Mouse (Mus musculus): ENCODE measurements at regions not wholly inside any gene's neighbourhood (a gene's known extent, or its start where the extent isn't known, plus 50 kb on each side); places are given as distances from the start of the nearest gene placed in this dataset.
"Not testable (repeated sequence)": the region's sequence is repeated elsewhere in the genome, so short reads cannot be mapped to it uniquely, and the experiment has no call there.

GRCm38 (mm10) chr9:115414190-115414589 is 104.0 kb upstream of the Stt3b start:
- DNase-seq (ENCODE audit: extremely low read depth, low read depth, low spot score), result no peak

DNA sequence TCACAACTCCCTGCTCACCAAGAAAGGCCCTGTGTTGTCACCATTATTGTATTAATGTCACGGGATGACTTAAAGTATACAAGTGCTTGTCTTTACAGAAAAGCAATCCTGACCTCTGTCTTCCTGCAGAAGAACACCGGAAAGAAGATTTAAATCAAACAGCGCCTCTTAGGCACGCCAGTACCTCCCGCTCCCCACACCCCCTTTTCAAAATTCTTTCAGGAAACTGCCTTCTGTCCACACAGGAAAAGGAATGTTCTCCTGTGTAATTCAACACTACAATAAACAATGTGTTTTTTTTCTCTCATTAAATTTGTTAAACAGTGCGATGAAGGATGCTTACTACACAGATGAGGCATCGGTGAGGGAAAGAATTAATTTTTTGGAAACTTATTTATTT is 112.6 kb upstream of the Stt3b start:
- DNase-seq (ENCODE audit: extremely low read depth, low read depth, low spot score), result no peak

GRCm38 (mm10) chr9:115426682-115427081 is 116.5 kb upstream of the Stt3b start:
- DNase-seq (ENCODE audit: extremely low read depth, low read depth, low spot score), result no peak

DNA sequence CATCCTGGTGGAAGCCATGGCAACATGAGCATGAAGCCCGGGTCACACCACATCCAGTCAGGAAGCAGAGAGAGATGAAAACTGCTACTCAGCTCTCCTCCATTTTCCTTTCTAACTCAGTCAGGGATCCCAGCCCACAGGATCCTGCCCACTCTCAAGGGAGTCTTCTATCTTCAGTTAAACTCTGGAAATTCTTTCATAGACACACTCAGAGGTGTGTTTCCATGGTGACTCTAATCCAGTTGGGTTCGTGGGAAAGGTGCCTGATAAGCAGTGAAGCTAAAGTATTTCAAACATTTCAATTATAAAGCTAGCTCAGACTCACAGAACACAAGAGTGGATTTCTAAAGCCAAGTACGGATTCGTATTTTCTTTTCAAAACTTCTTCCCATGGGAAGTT is 120.0 kb upstream of the Stt3b start:
- no peak for DNase-seq (ENCODE audit: extremely low read depth, low read depth, low spot score)

DNA sequence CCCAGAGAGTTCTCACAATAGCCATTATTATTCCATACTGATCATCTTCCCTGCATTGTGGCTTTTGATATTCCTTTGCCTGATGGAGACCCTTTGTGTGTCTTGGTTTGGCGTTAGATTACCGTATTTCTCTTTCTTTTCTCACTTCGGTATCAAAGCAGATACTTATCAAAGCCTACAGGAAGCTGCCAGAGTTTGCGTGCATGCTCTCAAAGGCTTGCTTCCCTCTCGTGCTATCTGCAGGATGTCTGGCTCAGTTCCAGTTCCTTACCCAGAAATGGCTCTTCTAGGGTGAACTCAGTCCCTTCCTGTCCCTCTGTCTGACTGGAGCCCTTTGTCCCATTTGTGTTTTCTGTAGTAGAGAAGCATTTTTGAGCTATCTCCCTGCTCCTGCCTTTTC is 124.5 kb upstream of the Stt3b start:
- DNase-seq (ENCODE audit: extremely low read depth, low read depth, low spot score), result no peak

DNA sequence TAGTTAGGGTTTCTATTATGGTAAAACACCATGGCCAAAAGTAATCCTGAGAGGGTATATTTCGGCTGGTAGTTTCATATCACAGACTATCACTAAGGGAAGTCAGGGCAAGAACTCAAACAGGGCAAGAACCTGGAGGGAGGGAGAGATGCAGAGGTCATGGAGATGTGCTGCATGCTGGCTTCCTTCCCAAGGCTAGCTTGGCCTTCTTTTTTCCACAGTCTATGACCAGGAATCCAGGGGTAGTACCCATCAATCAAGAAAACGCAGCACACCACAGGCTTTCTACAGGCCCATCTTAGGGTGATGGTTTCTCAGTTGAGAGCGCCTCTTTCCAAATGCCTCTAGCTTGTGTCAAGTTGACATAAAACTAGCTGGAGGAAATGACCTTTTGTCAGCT is 126.1 kb upstream of the Stt3b start:
- no peak for DNase-seq (ENCODE audit: extremely low read depth, low read depth, low spot score)

DNA sequence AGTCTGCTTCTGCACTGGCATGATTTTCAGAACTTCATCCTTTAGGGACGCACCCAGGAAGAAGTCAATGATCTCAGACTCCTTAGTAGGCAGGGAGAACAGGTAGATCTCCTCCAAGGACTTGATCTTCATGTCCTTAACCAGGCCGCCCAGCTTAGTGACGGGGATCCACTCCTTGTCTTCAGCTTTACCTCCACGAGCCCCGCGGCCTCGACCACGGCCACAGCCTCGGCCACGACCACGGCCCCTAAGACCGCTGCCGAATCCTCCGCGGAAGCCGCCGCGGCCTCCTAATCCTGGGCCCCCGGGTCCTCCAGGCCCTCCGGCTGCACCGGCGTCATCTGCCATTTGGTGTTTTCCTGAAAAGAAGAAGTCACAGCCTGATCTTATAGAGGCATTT is 128.0 kb upstream of the Stt3b start:
- DNase-seq (ENCODE audit: extremely low read depth, low read depth, low spot score), result not testable (repeated sequence)

- no peak for DNase-seq (ENCODE audit: extremely low read depth, low read depth, low spot score)
These were observed 136.5 kb upstream of the Stt3b start for GRCm38 (mm10) chr9:115446681-115447080.

DNA sequence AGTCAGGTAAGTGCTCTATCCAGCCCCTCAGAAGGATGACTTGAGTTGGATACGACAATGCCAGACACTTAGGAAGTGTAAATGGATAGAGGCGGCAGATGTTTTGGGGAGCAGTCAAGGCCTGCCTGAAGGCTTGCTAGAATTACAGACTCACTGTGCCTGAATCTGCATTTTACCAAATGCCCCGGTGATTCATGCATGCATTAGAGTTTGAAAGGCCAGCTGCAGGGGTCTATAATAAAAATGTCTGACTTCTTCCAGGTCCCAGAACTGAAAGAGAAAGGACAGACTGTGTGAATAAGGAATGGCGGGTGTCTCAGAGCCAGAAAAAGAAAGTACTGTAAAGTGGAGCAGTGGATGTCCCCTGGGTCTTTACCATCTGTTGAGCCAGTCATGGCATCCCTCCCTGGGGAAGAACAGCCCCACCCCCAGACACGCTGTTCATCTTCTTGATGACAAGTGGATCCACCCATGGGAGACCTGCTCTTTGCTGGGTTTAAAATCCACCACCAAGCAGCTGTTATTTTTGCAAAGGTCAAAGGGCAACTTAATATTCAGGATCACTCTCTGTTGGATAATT is 140.6 kb upstream of the Stt3b start:
- no peak for DNase-seq (ENCODE audit: extremely low read depth, low read depth, low spot score)

- no peak for DNase-seq (ENCODE audit: extremely low read depth, low read depth, low spot score)
These were observed 144.6 kb upstream of the Stt3b start for GRCm38 (mm10) chr9:115454771-115455170.

- no peak for DNase-seq (ENCODE audit: extremely low read depth, low read depth, low spot score)
These were observed 145.9 kb upstream of the Stt3b start for GRCm38 (mm10) chr9:115456121-115456520.

DNA sequence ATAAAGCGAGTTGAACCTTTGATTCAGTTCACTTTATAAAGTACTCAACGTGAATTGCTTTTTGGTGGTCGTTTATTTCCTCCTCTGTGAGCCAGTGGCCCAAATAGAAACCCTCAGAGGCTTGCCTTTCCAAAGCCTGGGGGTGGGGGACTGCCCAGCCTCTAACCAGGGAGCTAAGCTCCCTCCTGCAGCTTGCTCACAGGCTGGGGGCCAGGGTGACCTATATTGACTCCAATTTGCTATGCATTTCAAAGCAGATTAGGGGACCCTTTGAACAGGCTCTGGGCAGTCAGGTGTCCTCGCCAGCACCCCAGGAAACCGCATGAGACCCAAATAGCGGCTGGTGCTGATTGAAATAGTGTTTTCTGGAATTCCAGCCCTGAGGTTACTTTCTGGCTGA is 146.4 kb upstream of the Stt3b start:
- DNase-seq (ENCODE audit: extremely low read depth, low read depth, low spot score), result no peak

DNA sequence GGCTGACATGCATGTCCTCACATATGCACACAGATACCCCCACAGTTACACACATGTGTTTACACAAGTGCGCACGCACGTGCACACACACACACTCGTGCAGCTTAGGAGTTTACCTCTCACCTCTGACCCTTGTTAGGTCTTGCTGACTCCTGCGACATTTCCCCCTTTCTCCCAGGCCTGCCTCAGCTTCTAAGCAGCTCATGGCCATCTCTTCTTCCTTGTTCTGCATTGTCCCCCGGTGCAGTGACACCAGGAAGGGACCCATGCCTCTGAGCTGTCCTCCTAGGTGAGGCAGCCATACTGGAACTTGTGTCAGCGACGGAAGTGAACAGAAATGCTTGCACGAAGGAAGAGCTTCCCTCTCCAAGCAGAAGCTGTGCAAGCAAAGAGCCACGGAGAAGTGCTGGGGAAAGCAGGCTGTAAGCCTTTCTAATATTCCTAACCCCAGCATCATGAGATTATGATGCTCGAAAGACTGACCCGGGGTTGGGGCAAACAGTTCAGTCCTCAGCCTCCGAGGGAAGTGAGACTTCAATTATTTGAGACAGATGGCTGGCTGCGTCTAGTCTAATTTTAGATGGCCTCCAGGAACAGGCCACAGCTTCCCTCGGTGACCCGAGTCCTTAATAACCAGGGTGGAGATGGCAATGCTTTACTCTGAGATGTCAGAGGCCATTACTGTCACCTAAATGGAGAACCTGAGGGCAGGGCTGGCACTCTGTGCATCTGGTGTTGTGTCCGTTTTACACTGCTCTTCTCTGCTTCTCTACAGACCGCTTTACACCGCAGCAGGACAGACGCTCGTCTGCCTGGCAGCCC is 147.9 kb upstream of the Stt3b start:
- DNase-seq (ENCODE audit: extremely low read depth, low read depth, low spot score), result no peak

- DNase-seq (ENCODE audit: extremely low read depth, low read depth, low spot score), result not testable (repeated sequence)
These were observed 148.9 kb upstream of the Stt3b start for GRCm38 (mm10) chr9:115459075-115459474.

- DNase-seq (ENCODE audit: extremely low read depth, low read depth, low spot score), result no peak
These were observed 155.1 kb upstream of the Stt3b start for GRCm38 (mm10) chr9:115465326-115465725.

DNA sequence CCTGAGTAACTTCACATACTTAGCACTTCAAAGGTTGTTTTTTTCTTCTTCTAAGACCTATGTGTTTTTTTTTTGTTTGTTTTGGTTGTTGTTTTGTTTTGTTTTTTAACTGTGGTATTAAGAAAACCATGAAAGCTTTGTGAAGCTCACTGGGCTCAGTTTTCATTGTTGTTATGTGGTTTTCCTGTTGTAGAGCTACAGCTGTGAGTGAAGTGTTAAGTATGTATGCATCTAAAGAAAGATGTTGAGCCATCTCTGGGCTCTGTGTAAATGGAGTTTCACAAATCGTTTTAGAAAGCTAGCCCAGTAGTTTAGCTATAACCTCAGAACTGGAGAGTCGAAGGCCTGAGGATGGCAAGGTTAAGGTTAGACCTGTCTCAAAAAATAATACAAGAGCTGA is 158.4 kb upstream of the Stt3b start:
- no peak for DNase-seq (ENCODE audit: extremely low read depth, low read depth, low spot score)

GRCm38 (mm10) chr9:115471582-115471981 is 161.4 kb upstream of the Stt3b start:
- no peak for DNase-seq (ENCODE audit: extremely low read depth, low read depth, low spot score)

DNA sequence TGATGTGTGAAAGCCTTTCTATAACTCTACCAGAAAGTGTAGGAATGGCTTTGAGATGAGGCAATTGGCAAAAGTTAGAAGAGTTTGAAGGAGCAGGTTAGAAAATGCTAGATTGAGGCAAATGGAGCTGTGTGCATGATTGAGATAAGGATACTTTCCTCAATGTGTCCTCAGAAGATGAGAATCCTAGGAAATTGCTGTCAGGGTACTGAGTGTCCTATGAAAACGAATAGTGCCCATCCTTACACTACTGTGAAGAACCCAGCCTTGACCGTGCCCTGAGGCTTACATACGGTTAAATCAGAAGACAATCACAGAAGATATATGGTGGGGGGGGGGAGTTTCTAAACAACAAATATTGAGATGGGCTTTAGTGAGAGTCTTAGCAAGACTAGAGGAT is 162.8 kb upstream of the Stt3b start:
- DNase-seq (ENCODE audit: extremely low read depth, low read depth, low spot score), result no peak

DNA sequence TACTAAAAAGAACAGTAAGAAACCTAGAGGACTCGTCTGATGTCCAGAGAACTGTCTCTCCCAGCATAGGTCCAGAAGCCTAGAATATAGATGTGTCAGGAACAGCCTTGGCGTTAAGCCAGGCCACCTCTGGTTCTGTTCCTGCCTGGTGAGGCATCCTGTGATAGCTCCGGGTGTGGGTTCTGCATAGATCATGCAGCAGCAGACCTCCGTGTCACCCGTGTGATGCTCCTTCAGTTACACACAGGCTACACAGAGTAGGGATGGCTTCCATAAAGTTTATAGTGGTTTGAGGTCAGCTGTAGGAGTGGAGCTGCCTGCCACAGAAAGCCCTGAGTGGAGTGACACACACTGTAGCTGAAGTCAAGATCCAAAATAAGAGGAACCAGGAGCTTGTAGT is 163.6 kb upstream of the Stt3b start:
- DNase-seq (ENCODE audit: extremely low read depth, low read depth, low spot score), result no peak

DNA sequence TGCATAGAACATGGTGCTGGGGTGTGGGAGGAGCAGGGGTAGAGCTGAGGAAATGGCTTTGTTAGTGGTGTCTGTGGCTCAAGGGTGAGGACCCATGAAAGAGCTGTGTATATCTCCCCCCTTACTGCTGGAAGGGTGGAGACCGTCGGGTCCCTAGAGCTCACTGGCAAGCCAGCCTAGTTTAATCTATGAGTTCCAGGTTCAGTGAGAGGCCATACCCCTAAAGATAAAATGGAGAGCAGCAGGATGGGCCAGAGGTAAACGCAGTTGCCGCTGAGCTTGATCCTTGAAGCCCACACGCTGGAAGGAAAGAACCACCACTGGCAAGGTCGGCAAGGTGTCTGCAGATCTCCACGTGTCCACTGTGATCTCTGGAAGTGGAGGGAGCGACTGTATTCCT is 164.1 kb upstream of the Stt3b start:
- DNase-seq (ENCODE audit: extremely low read depth, low read depth, low spot score), result no peak

DNA sequence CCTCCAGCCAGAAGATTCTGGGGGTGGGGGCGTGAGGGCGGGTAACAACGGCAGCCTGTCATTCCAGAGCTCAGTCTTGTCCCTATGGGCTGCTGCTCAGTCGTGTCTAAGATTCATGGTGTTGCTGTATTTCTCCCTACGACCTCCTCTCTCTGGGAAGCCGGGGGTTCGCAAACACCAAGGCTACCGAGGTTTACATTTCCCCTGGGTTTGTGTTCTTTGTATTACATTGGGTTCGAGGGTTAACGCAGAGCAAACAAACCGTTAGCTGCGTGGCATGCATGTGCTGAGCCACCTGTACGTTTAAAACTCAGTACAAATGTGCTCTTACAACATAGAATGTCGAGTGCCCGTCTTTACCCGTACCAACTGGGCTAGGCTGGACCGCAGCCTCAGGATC is 166.0 kb upstream of the Stt3b start:
- DNase-seq (ENCODE audit: extremely low read depth, low read depth, low spot score), result no peak

DNA sequence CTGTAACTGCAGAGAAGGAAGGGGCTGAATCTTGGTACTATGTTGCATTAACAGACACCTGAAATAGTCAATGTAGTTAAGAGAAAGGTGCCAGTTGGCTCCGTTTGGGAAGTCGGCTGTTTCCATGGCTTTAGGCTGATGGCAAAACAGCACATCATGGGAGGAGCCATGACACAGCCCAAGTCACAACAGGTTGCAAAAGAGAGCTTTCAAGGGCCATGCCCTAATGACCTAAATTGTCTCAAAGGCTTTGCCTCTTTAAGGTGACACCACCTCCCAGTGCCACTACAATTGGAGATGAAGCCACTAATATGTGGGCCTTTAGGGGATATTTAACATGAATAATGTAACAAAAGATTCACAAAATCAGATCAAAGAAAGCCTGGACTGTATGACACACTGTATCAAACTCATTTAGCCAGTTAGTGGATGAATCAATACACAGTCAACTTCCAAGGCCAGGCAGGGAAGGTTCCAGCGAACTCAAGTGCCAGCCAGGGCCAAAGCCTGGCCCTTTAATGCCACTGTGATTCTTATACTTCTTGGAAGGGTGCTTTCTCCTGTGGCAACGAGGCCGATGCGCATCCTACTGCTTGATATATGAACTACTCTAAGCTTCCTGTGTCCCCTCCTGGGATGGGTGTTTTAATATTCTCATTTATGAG is 167.5 kb upstream of the Stt3b start:
- peak; percentile 16 for DNase-seq (ENCODE audit: extremely low read depth, low read depth, low spot score)

Data from fat pad, adult 2 months (tissue).